Mouse (Mus musculus) megakaryocyte, adult 5-6 weeks (primary cell): ENCODE results near the gene Nat8f2. TPM values are rescaled to one million over a fixed set of nuclear protein-coding genes. Genes with fewer than 3 reads are reported as not detected.

Source experiments
- ATAC-seq: 2 replicates; pipeline ENCODE4 v1.8.0; 2016; ENCODE audit warnings: mild to moderate bottlenecking, inconsistent platforms; ENCODE audit not compliant: poor library complexity, severe bottlenecking
- total RNA-seq, 2 experiments: library from RNA; stranded (forward) in 1 of 2; stranded (reverse) in 1 of 2; fragments of 153-499, 151-499 nt in 1 of 2; fragments of 221-1000, 200-1000 nt in 1 of 2; gene quantifications; 2 replicates each; pipeline versions ENCODE4 v1.2.3 to v1.2.4; 2015 to 2017

Gene Nat8f2
- total RNA-seq, 2 experiments from 2014 or later, result not detected

- no peak for ATAC-seq
Measured at GRCm38 (mm10) chr6:85825886-85826285, 43.1 kb downstream of the Nat8f2 start.

- no peak for ATAC-seq
Measured at GRCm38 (mm10) chr6:85823382-85824090, 45.4 kb downstream of the Nat8f2 start.

GRCm38 (mm10) chr6:85822286-85822685 is 46.7 kb downstream of the Nat8f2 start:
- no peak for ATAC-seq

GRCm38 (mm10) chr6:85820837-85821236 is 48.1 kb downstream of the Nat8f2 start, which contains the start of the genes Nat8f6 and Nat8f5:
Gene Nat8f6 (minus strand): TSS chr6:85820954.
Gene Nat8f5 (minus strand): TSS chr6:85820972.
- ATAC-seq, result no peak

- ATAC-seq, result no peak
Measured at GRCm38 (mm10) chr6:85818338-85818737, 50.6 kb downstream of the Nat8f2 start.

Other genes with a start within 250 kb of the Nat8f2 start
- gene Nat8f7, start 156.0 kb downstream of the Nat8f2 start, total RNA-seq (2015), result not detected in 2 replicates
- gene Nat8f7, start 156.0 kb downstream of the Nat8f2 start, total RNA-seq (2017), result not detected in 2 replicates
- not detected in 2 replicates for gene Nat8f3, start 103.4 kb downstream of the Nat8f2 start, total RNA-seq (2015)
- not detected in 2 replicates for gene Nat8f3, start 103.4 kb downstream of the Nat8f2 start, total RNA-seq (2017)
- gene Nat8f6, start 48.2 kb downstream of the Nat8f2 start, total RNA-seq (2015), result not detected in 2 replicates
- not detected in 2 replicates for gene Nat8f6, start 48.2 kb downstream of the Nat8f2 start, total RNA-seq (2017)
- not detected in 2 replicates for gene Nat8f5, start 48.2 kb downstream of the Nat8f2 start, total RNA-seq (2015)
- not detected in 2 replicates for gene Nat8f5, start 48.2 kb downstream of the Nat8f2 start, total RNA-seq (2017)
- gene Nat8, start 37.1 kb downstream of the Nat8f2 start, total RNA-seq (2015), result not detected in 2 replicates
- gene Nat8, start 37.1 kb downstream of the Nat8f2 start, total RNA-seq (2017), result not detected in 2 replicates
- gene Nat8f4, start 35.7 kb upstream of the Nat8f2 start, total RNA-seq (2015), result 0.18 and 0.25 TPM in 2 replicates
- gene Nat8f4, start 35.7 kb upstream of the Nat8f2 start, total RNA-seq (2017), result 0.44 and 0.49 TPM in 2 replicates
- gene Tprkb, start 42.7 kb upstream of the Nat8f2 start, total RNA-seq (2015), result 14.9 and 16.2 TPM in 2 replicates
- gene Tprkb, start 42.7 kb upstream of the Nat8f2 start, total RNA-seq (2017), result 30.8 and 32.9 TPM in 2 replicates
- gene Nat8f1, start 46.5 kb upstream of the Nat8f2 start, total RNA-seq (2015), result 3.2 and 3.4 TPM in 2 replicates
- 1.5 and 2.4 TPM in 2 replicates for gene Nat8f1, start 46.5 kb upstream of the Nat8f2 start, total RNA-seq (2017)
- gene Dusp11, start 92.5 kb upstream of the Nat8f2 start, total RNA-seq (2015), result 83.4 and 85.5 TPM in 2 replicates
- gene Dusp11, start 92.5 kb upstream of the Nat8f2 start, total RNA-seq (2017), result 50.3 and 64.2 TPM in 2 replicates
- gene Figla, start 147.0 kb upstream of the Nat8f2 start, total RNA-seq (2015), result not detected in 2 replicates
- gene Figla, start 147.0 kb upstream of the Nat8f2 start, total RNA-seq (2017), result not detected in 2 replicates
- gene Add2, start 159.5 kb upstream of the Nat8f2 start, total RNA-seq (2015), result 1.0 and 2.1 TPM in 2 replicates
- 2.4 and 3.1 TPM in 2 replicates for gene Add2, start 159.5 kb upstream of the Nat8f2 start, total RNA-seq (2017)